Mouse (Mus musculus): ENCODE results near the gene Arrdc1.

Arrdc1 gene

GRCm38 (mm10) chr2:24926965-24927358 is 8.1 kb downstream of the Arrdc1 start:
- in situ Hi-C loops (cut with MboI; ENCODE audit: low pct_unique_long_range_greater_than_20kb in 1 of 2, low sequenced_read_pairs in 2 of 2, unreplicated experiment in 1 of 2) = no loop called here

- in situ Hi-C loops (cut with MboI; ENCODE audit: low pct_unique_long_range_greater_than_20kb in 1 of 2, low sequenced_read_pairs in 2 of 2, unreplicated experiment in 1 of 2) = no loop called here
Observed at GRCm38 (mm10) chr2:24926345-24926964, 8.6 kb downstream of the Arrdc1 start.

GRCm38 (mm10) chr2:24925284-24925683 is 9.8 kb downstream of the Arrdc1 start:
- in situ Hi-C loops (cut with MboI; ENCODE audit: low pct_unique_long_range_greater_than_20kb in 1 of 2, low sequenced_read_pairs in 2 of 2, unreplicated experiment in 1 of 2) = no loop called here

GRCm38 (mm10) chr2:24923561-24923960 is 11.5 kb downstream of the Arrdc1 start:
- in situ Hi-C loops (cut with MboI; ENCODE audit: low pct_unique_long_range_greater_than_20kb in 1 of 2, low sequenced_read_pairs in 2 of 2, unreplicated experiment in 1 of 2) = no loop called here

GRCm38 (mm10) chr2:24919839-24920175 is 15.2 kb downstream of the Arrdc1 start:
- in situ Hi-C loops (cut with MboI; ENCODE audit: low pct_unique_long_range_greater_than_20kb in 1 of 2, low sequenced_read_pairs in 2 of 2, unreplicated experiment in 1 of 2) = no loop called here

- in situ Hi-C loops (cut with MboI; ENCODE audit: low pct_unique_long_range_greater_than_20kb in 1 of 2, low sequenced_read_pairs in 2 of 2, unreplicated experiment in 1 of 2) = no loop called here
Observed at GRCm38 (mm10) chr2:24918930-24919838, 15.9 kb downstream of the Arrdc1 start, which contains the start of gene Ehmt1. Gene Ehmt1, minus strand, starts transcription at chr2:24919614.

- in situ Hi-C loops (cut with MboI; ENCODE audit: low pct_unique_long_range_greater_than_20kb in 1 of 2, low sequenced_read_pairs in 2 of 2, unreplicated experiment in 1 of 2) = no loop called here
Observed at GRCm38 (mm10) chr2:24914762-24915161, 20.3 kb downstream of the Arrdc1 start.

GRCm38 (mm10) chr2:24912589-24912988 is 22.5 kb downstream of the Arrdc1 start:
- in situ Hi-C loops (cut with MboI; ENCODE audit: low pct_unique_long_range_greater_than_20kb in 1 of 2, low sequenced_read_pairs in 2 of 2, unreplicated experiment in 1 of 2) = no loop called here

- in situ Hi-C loops (cut with MboI; ENCODE audit: low pct_unique_long_range_greater_than_20kb in 1 of 2, low sequenced_read_pairs in 2 of 2, unreplicated experiment in 1 of 2) = no loop called here
Observed at GRCm38 (mm10) chr2:24912189-24912588, 22.9 kb downstream of the Arrdc1 start.

- in situ Hi-C loops (cut with MboI; ENCODE audit: low pct_unique_long_range_greater_than_20kb in 1 of 2, low sequenced_read_pairs in 2 of 2, unreplicated experiment in 1 of 2) = no loop called here
Observed at GRCm38 (mm10) chr2:24910481-24910880, 24.6 kb downstream of the Arrdc1 start.

- in situ Hi-C loops (cut with MboI; ENCODE audit: low pct_unique_long_range_greater_than_20kb in 1 of 2, low sequenced_read_pairs in 2 of 2, unreplicated experiment in 1 of 2) = no loop called here
Observed at GRCm38 (mm10) chr2:24905653-24906155, 29.3 kb downstream of the Arrdc1 start.

GRCm38 (mm10) chr2:24904823-24905652 is 30.0 kb downstream of the Arrdc1 start:
- in situ Hi-C loops (cut with MboI; ENCODE audit: low pct_unique_long_range_greater_than_20kb in 1 of 2, low sequenced_read_pairs in 2 of 2, unreplicated experiment in 1 of 2) = no loop called here

GRCm38 (mm10) chr2:24902999-24903398 is 32.1 kb downstream of the Arrdc1 start:
- in situ Hi-C loops (cut with MboI; ENCODE audit: low pct_unique_long_range_greater_than_20kb in 1 of 2, low sequenced_read_pairs in 2 of 2, unreplicated experiment in 1 of 2) = no loop called here

- in situ Hi-C loops (cut with MboI; ENCODE audit: low pct_unique_long_range_greater_than_20kb in 1 of 2, low sequenced_read_pairs in 2 of 2, unreplicated experiment in 1 of 2) = no loop called here
Observed at GRCm38 (mm10) chr2:24901055-24901454, 34.0 kb downstream of the Arrdc1 start.

- in situ Hi-C loops (cut with MboI; ENCODE audit: low pct_unique_long_range_greater_than_20kb in 1 of 2, low sequenced_read_pairs in 2 of 2, unreplicated experiment in 1 of 2) = no loop called here
Observed at GRCm38 (mm10) chr2:24899292-24899691, 35.8 kb downstream of the Arrdc1 start.

GRCm38 (mm10) chr2:24896761-24897160 is 38.3 kb downstream of the Arrdc1 start:
- in situ Hi-C loops (cut with MboI; ENCODE audit: low pct_unique_long_range_greater_than_20kb in 1 of 2, low sequenced_read_pairs in 2 of 2, unreplicated experiment in 1 of 2) = no loop called here

GRCm38 (mm10) chr2:24894211-24894610 is 40.8 kb downstream of the Arrdc1 start:
- in situ Hi-C loops (cut with MboI; ENCODE audit: low pct_unique_long_range_greater_than_20kb in 1 of 2, low sequenced_read_pairs in 2 of 2, unreplicated experiment in 1 of 2) = no loop called here

- in situ Hi-C loops (cut with MboI; ENCODE audit: low pct_unique_long_range_greater_than_20kb in 1 of 2, low sequenced_read_pairs in 2 of 2, unreplicated experiment in 1 of 2) = no loop called here
Observed at GRCm38 (mm10) chr2:24892318-24892717, 42.7 kb downstream of the Arrdc1 start.

Data from mouse embryonic stem cell (cell line).